Mouse (Mus musculus) olfactory bulb, adult 2 months (tissue): ENCODE results near the gene Spsb4.

Experiments
- CTCF ChIP-seq: fragments of 200-500 bp; IDR thresholded peaks from 2 replicates; pipeline ENCODE4 v1.5.1; 2012; ENCODE audit warnings: low read depth, mild to moderate bottlenecking, low read length, moderate library complexity; ENCODE audit not compliant: insufficient read depth
- POLR2A ChIP-seq: fragments of 200-500 bp; IDR thresholded peaks from 2 replicates; pipeline ENCODE4 v1.6.1; 2012; ENCODE audit warnings: mild to moderate bottlenecking, low read depth, low read length, moderate library complexity; ENCODE audit not compliant: insufficient read depth

DNA sequence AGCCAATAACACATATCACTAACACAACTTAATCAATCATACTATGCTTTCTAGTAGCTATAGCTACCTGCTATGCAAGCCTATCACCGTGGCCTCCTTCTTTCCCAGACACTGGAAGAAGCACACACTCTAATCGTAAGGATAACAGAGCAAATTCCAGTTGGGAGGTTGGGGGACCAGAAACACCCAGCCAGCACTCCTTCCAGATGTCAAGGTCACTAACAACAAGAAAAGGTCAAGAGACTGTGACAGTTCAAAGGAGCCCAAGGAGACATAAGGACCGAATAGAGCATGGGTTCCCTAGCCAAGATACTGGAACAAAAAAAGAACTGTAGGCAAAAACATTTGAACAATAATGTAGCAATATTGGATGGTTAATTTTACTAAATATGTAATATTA lies 13.9 kb downstream of the Spsb4 start:
- TF ChIP-seq CTCF (no peak), POLR2A (no peak)
